Mouse (Mus musculus) urinary bladder, postnatal 36 days (tissue): ENCODE data around the gene Kcnb1.

Experiments used
- DNase-seq, 2 experiments: peaks; one replicate each; pipeline ENCODE4 v3.0.0; 2022; ENCODE audit warnings: low spot score in 2 of 2, mixed read lengths in 1 of 2

Gene Kcnb1

DNA sequence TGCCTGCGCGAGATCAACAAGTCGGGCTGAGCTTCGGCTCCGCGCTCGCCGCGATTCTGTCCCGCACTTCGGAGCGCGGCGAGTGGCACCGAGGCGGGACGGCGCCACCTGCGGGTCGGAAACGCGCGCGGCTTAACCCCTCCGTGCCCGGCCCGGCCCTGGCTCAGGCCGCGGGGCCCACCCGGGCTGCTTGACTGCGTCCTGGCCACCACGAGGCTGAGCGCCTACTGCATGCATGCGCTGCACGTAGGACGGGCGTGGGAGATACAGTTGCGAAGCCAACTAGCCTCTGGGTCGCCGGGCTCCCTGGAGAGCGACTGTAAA, at the start of gene Kcnb1:
TSS of gene Kcnb1 (minus strand) at position 80 of the 324 bp plus-strand sequence.
- DNase-seq: peak; percentile 37 to 59

DNA sequence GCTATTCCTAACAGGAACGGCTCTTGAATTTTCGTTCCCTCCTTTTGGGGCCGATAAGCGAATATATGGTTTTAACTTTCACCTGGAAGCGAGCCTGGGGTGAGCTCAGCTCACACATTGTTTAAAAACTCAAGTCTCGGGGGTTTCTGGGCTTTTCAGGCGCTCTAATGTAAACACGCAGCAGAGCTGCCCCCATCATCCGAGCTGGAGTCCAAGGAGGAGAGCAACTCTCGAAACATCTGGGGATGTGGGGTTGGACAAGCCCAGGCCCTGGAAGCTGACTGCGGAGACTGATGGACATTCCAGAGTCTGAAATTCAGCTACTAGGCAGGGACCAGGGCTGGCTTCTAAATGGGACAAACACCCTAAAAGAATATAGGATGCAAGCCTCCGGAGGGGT, 49.3 kb upstream of the Kcnb1 start:
- DNase-seq: no peak

DNA sequence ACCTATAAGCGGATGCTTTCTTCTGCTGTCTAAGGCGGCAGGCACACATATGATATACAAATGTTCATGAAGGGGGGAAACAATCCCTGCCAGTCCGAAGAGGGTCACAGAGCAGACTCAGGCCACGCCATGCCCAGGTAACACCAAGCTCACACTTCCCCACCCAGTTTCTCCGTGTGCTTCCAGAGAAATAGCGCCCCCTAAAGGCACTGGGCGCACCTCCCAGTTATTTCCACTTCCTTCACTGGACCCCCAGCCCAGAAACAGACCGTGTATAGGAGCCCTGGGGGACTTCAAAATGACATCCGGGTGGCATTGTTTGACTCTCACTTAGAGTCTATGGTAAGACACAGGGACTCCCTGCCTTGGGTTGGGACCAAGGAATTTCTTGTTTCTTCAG, 47.3 kb upstream of the Kcnb1 start:
- no peak for DNase-seq

DNA sequence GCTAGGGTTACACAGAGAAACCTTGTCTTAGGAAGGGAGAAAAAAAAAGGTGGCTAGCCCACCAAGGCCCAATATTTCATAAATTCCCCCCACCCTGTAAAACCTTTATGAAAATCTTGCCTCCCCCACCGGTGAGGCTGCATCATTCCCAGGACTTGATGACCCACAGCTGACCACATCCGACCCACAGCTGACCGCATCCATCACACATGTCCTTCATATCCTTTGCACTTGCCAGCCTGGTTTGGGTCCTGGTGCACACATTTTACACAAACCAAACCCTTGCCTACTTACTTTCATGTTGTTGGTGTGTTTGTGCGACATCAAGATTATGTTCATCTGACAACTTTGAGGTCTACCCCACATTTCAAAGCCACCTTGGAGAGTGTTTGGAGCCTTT, 46.2 kb upstream of the Kcnb1 start:
- no peak for DNase-seq

DNA sequence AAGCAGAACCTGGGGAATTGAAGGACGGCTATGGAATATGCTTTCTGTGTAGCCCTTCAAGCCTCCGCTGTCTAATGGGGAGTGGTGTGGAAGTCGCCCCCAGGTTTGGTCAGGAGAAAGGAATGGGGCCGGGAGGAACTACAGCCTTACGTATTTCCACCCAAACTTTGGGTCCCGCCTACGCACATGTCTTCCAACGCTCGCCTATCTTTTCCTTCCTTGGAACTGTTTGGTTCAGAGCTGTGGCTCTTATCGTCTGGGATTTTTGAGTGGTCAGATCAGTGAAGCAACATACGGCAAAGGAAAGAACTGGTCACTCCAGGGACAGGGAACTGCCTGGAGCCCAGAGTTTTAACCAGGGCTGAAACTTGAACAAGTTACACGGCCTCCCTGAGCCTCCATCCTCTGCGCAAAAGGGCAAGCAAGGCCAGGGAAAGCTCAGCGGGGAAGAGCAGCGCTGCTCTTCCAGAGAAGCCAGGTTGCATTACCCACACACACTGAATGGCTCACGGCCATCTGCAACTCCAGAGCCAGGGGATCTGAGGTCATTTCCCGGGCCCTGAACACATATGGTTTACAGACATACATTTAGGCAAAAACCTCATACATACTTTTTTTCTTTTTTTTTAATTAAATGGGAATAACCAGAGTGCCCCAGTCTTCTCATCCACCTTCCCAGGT, 45.5 kb upstream of the Kcnb1 start:
- peak in 1 of 2 experiments; percentile 65 for DNase-seq

DNA sequence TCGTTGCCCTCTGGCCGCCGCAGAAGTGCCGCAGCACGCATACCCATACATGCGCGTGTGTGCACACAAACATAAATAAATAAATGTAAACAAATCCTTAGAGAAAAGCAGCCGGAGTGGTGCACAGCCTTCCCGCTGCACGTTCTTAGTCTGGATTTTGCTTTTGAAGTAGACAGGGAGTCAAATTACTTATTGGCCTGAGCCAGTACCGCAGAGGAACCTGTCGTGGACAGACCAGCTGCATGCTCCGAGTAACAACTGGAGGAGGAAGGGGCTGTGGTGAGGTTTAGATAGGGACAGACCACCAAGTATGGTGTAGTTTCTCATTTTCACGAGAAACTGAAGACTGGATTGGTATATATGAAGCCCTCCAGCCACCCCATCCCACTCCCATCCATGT, 43.8 kb upstream of the Kcnb1 start:
- no peak for DNase-seq

DNA sequence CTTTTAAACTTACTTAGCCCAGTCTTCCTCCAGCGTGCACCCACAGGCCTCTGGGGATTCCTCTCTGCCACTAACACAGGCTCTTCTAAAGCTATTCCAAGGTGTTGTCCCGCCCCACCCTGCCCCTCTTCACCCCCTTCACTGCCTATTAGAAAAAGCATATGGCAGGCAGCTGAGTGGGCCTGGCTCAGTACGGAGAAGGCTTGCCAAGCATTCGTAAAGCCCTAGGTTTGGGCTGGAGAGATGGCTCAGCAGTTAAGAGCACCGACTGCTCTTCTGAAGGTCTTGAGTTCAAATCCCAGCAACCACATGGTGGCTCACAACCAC, 43.0 kb upstream of the Kcnb1 start:
- DNase-seq: no peak

DNA sequence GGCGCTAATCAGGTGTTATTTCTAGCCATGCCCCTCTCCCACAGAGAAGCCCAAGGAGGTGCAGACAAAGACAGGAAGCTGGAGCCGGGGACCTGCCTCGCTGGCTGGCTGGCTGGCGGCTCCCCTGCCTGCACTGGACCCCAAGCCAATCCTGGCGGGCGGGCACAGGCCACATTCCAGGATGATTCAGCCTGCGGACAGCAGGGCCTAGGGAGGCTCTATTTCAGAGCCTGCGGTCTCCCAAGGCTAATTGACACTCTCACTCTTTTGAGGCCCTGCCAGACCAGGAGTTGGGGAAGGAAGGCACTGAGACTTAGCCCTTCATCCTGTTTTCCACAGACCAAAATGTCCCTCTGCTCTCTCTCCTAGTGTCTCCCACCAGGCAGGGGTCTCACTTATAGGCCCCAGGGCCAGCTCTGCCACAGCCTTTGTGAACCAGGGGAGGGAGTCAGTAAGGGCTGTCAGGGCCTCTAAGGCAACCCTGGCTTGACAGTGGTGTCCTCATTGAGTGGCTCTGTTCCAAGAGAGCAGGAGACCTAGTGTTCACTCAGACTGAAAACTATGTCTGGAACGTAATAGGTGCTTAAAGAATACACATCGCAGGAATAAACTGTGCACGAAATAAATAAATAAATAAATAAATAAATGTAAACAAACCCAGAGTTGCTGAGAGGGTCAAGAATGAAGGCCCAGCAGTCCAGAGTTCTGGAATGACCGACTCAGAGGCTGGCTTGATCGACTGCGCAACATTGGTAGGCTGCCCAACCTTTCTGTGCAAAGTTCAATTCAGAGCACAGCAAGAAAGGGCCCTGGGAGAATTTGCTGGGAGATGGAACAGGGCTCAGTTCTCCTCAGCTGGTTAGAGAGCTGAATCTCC, 42.4 kb upstream of the Kcnb1 start:
- DNase-seq: peak in 1 of 2 experiments; percentile 58

DNA sequence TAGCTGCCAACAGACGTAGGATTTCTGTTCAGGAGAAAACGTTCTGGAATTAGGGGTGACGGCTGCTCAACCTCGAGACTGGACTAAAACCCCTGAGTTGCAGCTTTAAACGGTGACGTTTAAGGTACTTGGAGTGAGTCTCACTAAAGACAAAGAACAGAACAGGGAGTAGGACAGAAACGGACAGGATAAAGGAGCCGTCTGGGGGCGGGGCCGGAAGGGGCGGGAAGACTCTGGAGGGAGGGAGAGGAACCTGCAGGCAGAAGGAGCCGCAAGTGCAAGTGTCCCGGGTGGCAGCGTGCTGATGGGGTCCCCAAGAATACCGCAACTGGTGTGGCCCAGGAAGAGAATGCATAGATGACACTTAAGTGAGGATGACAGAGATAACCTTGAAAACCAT, 40.6 kb upstream of the Kcnb1 start:
- DNase-seq: no peak

DNA sequence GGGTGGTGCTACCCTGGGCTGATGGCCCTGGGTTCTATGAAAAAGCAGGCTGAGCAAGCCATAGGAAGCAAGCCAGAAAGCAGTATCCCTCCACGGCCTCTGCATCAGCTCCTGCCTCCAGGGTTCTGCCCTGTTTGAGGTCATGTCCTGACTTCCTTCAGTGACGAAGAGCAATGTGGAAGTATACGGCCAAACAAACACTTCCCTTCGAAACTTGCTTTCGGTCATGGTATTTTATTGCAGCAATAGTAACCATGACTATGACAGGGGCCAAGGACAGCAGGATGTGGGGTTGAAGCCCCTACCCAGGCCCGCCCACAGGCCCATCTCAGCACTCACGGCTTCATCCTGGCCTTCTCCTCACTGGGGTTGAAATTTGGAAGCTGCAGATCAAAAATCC, 35.0 kb upstream of the Kcnb1 start:
- DNase-seq: no peak

DNA sequence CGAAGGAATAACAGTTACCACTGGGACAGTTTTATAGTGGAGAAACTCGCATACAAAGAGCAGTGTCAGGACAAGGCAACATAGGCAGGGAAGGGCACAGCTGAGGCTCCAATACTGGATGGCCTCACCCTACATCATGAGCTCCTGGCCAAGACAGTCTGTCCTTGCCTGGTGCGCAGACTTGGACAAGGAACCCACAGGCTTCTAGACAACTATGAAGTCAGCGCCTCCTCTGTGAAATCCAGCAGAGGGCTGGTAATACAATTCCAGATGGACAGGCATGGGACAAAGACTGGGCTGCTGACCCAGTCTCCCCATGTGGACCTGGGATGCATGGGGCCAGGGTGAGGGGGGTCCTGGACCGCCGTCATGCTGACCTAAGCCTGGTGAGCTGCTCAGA, 34.2 kb upstream of the Kcnb1 start:
- DNase-seq: no peak

DNA sequence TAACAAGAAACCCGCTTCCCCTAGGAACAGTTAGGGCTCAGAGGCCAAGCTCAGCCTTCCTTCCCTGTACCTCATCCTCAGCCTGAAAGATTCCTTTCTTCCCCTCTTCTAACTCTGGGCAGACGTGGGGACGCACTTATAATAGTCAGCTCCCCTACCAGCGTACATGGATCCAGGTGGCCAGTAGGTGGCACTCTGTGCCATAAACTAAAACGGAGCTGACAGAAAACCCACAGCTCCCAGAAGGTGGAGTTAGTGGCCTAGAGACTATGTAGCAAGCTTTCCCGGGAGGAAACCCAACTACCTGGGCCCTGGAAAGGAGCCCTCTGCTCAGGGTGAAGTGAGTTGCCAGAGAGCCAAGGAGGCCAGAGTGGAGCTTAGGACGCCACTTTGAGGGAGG, 32.2 kb upstream of the Kcnb1 start:
- peak; percentile 46 to 67 for DNase-seq

DNA sequence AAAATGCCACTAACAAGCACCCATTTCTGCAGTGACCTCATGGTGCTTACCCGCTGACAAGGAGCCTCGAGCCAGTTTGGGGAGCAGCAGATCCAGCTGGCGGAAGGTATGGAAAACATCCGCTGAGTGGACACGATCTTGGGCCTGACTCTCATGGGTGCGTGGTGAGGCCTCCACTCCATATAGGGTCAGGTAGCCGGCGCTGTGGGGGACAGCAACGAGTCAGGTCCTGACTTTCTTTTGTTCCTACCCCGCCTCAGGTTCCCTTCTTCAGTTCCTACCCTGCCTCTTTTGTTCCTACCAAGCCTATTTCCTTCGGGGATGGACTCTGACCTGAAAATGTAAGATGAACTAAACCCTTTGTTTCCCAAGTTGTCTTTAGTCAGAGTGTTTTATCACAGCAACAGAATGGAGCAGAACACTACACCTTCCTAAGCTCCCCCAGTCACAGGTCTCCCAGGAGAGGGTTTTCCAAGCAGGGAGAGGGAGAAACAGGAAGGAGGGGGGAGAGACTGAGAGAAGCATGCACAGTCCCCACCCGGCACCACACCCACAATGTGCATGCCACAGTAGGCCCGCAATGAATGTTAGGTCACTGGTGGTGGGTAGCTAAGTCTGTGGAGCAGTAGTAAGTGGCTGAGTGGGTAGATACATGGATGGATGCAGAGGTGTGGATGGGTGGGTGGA, 31.3 kb upstream of the Kcnb1 start:
- no peak for DNase-seq

DNA sequence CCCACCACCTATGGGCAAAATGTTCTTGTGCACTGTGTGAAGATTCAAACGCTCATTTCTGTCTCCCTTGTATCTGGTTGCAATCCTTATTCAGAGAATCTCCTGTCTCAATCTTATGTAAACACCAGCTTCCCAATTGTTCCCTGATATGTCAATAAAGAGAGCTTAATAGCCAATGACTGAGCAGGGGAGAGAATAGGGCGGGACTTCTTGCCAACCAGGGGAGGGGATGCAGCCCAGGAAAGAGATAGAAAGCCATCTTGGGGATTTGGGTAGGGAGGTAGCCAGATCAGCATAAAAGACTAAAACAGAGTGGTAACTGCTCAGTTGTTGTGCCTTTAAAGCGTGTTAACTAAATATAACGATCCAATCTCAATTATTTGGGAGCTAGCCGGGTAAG, 30.8 kb upstream of the Kcnb1 start:
- DNase-seq: no peak

DNA sequence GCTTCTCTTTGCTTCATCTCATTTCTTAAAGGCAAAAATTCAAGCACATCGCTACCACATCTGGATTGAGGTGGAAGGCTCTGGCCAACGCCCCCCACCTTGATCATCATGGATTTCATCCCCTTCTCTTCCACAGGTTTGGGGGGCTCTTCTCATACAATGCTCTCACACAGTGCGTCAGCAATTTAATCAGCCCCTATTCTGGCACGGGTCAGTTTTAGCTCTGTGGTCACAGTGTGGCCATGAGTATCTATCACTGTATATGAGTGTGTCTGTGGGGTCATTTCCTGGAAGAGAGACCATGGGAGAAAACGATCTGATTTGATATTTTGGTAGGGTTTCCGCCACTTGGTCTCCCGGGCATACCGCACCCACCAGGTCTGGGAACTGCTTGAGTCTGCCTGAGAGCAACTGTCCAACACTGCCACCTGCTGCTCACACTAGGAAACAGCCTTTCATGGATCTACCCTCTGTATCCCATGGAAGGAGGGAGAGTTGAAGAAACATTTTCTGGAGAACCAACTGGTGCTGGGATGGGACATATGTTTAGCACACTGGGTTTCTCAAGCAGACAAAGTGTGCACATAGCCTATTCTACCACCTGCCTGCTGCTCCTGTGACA, 29.3 kb upstream of the Kcnb1 start:
- DNase-seq: peak; percentile 74 to 80

DNA sequence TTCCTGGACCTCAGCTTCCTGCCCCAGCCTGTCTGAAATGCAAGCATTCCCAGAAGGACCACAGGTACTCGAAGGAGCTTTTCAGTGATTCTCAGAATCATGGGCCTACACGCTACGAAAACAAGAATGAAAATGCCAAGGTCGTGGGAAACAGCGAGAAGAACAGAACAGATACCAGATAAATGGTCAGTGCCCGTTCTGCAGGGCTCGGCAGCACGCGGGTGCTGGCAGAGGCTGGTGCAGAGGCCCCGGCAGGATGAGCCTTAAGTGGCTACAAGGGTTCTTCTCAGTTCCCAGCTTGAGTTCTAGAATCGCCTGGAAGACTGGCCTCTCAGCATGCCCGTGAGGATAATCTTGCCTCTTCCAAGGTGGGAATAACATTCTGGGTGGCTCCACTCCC, 23.7 kb upstream of the Kcnb1 start:
- no peak for DNase-seq

DNA sequence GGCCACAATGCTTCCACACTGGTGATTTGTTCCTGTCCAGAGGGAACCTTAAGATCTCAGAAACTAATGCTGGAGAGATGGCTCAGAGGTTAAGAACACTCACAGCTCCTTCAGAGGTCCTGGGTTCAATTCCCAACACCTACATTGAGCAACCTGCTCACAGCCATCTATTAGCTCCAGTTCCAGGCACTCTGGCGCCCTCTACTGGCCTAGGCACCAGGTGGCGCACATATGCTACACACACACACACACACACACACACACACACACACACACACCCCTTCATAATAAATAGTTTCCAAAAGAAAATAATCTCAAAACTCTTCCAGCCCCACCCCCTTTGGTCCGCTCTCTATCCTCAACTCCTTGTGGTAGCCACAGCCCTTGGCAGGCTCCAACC, 23.1 kb upstream of the Kcnb1 start:
- no peak for DNase-seq

DNA sequence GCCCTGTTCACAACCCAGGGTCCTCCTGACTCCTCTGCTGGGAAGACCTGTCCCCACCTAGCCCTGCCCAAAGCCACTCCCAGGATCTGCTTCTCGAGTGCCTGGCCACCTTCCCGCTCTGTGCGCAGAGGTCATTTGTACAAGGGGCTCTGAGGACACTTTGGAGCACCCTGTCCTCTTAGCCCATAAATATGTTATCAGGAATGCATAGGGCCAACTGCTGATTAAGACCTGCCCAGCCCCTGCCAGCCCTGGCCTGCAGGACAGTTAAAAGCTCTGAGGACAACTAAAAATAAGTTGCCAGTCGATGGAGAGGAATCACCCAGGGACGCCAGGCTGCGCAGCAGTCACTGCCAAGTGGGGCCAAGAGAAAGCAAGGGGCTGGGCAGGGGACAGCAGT, 22.6 kb upstream of the Kcnb1 start:
- no peak for DNase-seq

DNA sequence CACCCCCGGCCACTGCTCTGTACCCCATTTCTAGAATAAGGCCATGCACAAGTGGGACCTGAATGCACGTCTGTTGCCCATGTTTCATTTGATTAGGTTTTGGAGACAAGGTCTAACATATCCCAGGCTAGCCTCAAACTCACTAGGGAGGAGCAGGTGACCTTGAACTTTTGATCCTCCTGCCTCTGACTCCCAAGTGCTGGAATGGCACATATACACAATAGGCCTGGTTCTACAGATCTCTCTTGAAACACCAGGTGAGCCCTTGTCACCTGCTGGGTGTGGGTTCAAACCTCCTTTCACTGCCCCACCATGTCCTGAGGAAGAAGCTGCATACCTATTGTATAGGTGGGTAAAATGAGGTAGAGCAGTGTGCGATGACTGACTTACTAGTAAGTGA, 22.1 kb upstream of the Kcnb1 start:
- DNase-seq: no peak

DNA sequence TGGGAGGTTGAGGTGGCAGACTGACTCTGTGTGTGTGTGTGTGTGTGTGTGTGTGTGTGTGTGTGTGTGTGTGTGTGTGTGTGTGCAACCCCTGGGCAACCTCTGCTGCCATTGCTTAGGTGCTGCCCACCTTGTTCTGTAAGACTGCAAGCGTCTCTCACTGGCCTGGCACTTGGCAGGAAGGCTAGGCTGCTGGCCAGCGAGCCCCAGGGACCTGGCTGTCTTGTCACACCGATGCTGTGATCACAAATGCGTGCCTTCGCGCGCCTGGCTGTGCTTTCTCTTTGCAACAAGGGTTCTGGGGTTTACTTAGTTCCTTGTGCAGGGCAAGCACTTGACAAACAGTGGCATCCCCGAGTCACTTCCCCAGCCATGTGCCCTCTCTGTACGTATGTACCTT, 19.9 kb upstream of the Kcnb1 start:
- no peak for DNase-seq

DNA sequence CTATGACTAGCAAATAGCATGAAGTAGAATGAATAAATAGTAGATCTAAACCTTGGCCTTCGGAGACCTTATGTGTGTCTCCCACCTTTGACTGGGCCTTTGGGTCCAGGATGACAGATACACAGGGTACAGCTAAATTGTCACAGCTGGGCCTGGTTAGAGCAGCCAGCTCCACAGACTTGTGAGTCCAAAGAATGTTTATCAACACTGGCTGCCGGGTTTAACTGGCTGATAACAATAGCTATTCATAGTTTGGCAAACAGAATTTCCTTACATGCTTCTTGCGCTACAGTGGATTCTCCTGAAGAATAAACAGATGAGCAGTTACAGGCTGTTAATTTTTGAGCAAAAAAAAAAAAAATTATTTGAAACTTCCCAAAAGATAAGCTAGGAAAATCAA, 19.0 kb upstream of the Kcnb1 start:
- no peak for DNase-seq

DNA sequence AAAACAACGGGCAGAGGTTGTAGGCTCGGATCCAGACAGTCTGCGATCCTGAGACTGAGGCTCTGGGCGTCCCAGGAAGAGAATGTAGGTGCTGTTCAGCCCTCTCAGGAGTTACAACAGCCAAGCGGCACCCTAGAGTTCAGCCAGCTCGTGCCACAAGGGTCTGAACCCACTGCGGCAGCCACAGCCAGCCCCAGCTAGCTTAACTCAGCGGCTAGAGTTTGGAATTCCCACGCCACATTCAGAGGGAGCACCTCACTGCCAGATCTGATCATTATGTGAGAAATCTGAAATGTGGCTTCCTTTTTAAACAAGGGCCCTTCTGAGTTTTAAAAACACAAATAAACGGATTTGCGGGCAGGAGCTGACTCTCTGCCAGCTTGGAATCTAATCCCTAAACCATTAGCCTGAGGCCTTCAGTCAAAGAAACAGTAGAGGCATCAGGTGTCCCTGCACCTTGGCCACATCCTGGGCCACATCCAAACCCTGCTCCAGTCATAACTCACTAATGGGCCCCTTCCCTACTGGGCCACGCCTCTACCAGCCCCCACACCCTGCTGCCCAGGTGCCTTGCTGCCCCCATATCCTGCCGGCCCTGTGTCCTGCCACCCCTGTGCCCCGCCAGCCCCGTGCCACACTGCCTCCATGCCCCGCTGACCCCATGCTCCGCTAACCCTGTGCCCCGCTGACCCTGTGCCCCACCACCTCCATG, 16.1 kb upstream of the Kcnb1 start:
- DNase-seq: no peak
